Mouse (Mus musculus) intestine, embryonic 14.5 days (tissue): Measurements from ENCODE around the gene Pnp2. TPM values are rescaled to one million over a fixed set of nuclear protein-coding genes. Genes with fewer than 3 reads are reported as not detected.
"Not testable (repeated sequence)": the region's sequence is repeated elsewhere in the genome, so short reads cannot be mapped to it uniquely, and the experiment has no call there.

Source experiments
- ATAC-seq: fragments of 200-750 bp; cut with Nextera tagmentation; replicated peaks from 2 replicates; pipeline ENCODE4 v1.8.0; 2017; ENCODE audit warnings: low read depth, moderate number of reproducible peaks, moderate TSS enrichment, moderate library complexity; ENCODE audit not compliant: low FRiP score, low TSS enrichment
- DNase-seq: peaks from one replicate; pipeline ENCODE4 v3.0.0-alpha.2; 2018; ENCODE audit warnings: low spot score
- H3K27ac ChIP-seq: fragments of 300-500 bp; sonication (generic); 2 replicates; pipeline ENCODE4 v1.5.1; 2014; ENCODE audit warnings: low read depth, mild to moderate bottlenecking, control low read depth
- H3K27me3 ChIP-seq: fragments of 300-500 bp; sonication (generic); replicated peaks from 2 replicates; pipeline ENCODE4 v1.6.1; 2014; ENCODE audit warnings: low read length, control low read depth; ENCODE audit not compliant: control insufficient read depth, insufficient read depth
- H3K36me3 ChIP-seq: fragments of 300-500 bp; sonication (generic); 2 replicates; pipeline ENCODE4 v1.6.1; 2014; ENCODE audit warnings: low read length, control low read depth; ENCODE audit not compliant: control insufficient read depth, insufficient read depth
- H3K4me1 ChIP-seq: fragments of 300-500 bp; sonication (generic); replicated peaks from 2 replicates; pipeline ENCODE4 v1.6.1; 2014; ENCODE audit warnings: low read length, control low read depth, mixed read lengths; ENCODE audit not compliant: control insufficient read depth, insufficient read depth
- H3K4me2 ChIP-seq: fragments of 300-500 bp; sonication (generic); 2 replicates; pipeline ENCODE4 v1.6.1; 2014; ENCODE audit warnings: low read length
- H3K4me3 ChIP-seq: fragments of 300-500 bp; sonication (generic); 2 replicates; pipeline ENCODE4 v1.5.1; 2014; ENCODE audit warnings: low read depth, low read length, control low read depth, mixed read lengths
- H3K9ac ChIP-seq: fragments of 300-500 bp; sonication (generic); 2 replicates; pipeline ENCODE4 v1.6.1; 2014; ENCODE audit warnings: mild to moderate bottlenecking, low read length
- H3K9me3 ChIP-seq: fragments of 300-500 bp; sonication (generic); 2 replicates; pipeline ENCODE4 v1.6.1; 2016; ENCODE audit warnings: low read length, control low read depth; ENCODE audit not compliant: control insufficient read depth
- WGBS: fragments of 180-500 bp; shearing (Covaris S2); extraction: QIAGEN DNeasy Blood & Tissue Kit; methylation state at CpG from one replicate; pipeline ENCODE4 v1.1.7; 2014; 5-methylcytosine and 5-hydroxymethylcytosine counted together
- polyA plus RNA-seq: library from polyadenylated mRNA; unstranded; fragments of >200 nt; fragmentation: Nextera tagmentation; extraction: Ambion mirVana; gene quantifications from 2 replicates; pipeline ENCODE4 v1.2.1, GENCODE M21; 2014

The Pnp2 gene
- polyA plus RNA-seq, 1 experiment from 2014 or later, result 1.1 TPM

GRCm38 (mm10) chr14:50930377-50930753 is 25.4 kb upstream of the Pnp2 start:
- H3K4me1 ChIP-seq, result peaks cover 10% of the 10 kb centered on the region
- peak overlapping the region; percentile 82 for H3K27ac ChIP-seq
- peak overlapping the region; percentile 97 for H3K9ac ChIP-seq
- H3K9me3 ChIP-seq, result no peaks in the 10 kb centered on the region
- peak; percentile 78 for DNase-seq
- H3K4me2 ChIP-seq, result peak overlapping the region; percentile 74
- ATAC-seq, result peak; percentile 74
- peaks cover 37% of the 10 kb centered on the region for H3K36me3 ChIP-seq
- H3K27me3 ChIP-seq, result no peaks in the 10 kb centered on the region
- peak overlapping the region; percentile 87 for H3K4me3 ChIP-seq
- 0% methylated on average over 33 of the region's 38 CpGs for WGBS

- peaks cover 10% of the 10 kb centered on the region for H3K4me1 ChIP-seq
- peak within 1 kb of the TSS; percentile 87 for H3K4me3 ChIP-seq
- H3K36me3 ChIP-seq, result peaks cover 37% of the 10 kb centered on the region
- peak within 1 kb of the TSS; percentile 97 for H3K9ac ChIP-seq
- ATAC-seq (peak; percentile 99), DNase-seq (peak; percentile 99)
- no peaks in the 10 kb centered on the region for H3K9me3 ChIP-seq
- H3K27ac ChIP-seq, result peak within 1 kb of the TSS; percentile 90
- peak within 1 kb of the TSS; percentile 74 for H3K4me2 ChIP-seq
- under 1% methylated on average over 64 of the region's 68 CpGs for WGBS
- no peaks in the 10 kb centered on the region for H3K27me3 ChIP-seq
Measured at GRCm38 (mm10) chr14:50930754-50931492, 24.9 kb upstream of the Pnp2 start, which contains the start of the genes Pip4p1 and Pnp. Pip4p1 (minus strand) TSS chr14:50930856. Pnp (plus strand) TSS chr14:50931082.

DNA sequence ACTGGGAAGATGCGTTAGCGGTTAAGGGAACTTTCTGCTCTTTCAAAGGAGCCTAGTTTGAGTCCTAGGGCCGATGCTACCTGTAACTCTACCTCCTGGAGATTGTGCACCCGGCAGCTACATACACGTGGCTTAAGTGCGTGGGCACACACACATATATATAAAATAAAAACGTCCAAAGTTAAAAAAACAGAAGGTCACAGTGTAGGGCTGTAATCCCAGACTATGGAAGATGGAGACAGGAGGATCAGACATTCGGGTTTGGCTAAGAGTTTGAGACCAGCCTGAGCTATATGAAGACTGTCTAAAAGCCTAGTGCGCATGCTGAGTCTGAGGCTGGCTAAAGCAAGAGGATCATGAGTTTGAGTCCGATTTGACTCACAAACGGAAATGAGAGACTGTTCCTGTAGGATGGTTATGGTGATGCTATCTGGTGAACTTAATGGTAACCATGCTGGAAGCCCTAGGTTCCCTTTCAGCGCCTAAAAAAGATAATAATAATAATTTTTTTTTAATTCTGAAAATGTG is 24.2 kb upstream of the Pnp2 start:
- 12% methylated on average over 12 of the region's 12 CpGs for WGBS
- H3K9me3 ChIP-seq, result no peaks in the 10 kb centered on the region
- peak overlapping the region; percentile 64 for H3K4me2 ChIP-seq
- H3K4me1 ChIP-seq, result peaks cover 10% of the 10 kb centered on the region
- DNase-seq (no peak), ATAC-seq (no peak)
- peak overlapping the region; percentile 55 for H3K9ac ChIP-seq
- H3K27me3 ChIP-seq, result no peaks in the 10 kb centered on the region
- H3K4me3 ChIP-seq, result peak overlapping the region; percentile 87
- H3K36me3 ChIP-seq, result peaks cover 31% of the 10 kb centered on the region
- H3K27ac ChIP-seq, result peak overlapping the region; percentile 90

DNA sequence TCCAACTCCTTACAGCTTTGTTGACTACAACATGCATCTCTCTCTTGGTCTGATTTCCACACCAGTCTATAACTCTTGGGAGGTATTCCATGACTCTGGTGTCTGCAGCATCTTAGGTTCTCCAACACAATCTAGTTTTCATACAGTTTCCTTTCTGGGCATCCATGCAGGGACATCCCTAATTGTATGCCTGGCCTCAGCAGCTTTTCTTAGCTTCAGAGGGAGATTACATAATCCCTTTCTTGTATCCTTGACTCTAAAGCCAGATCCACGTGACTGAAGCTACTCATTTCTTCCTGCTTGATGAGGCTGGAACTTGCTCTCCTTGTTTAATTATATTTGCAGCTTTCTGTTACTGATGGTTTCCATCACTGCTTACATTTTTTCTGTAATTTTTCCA is 19.1 kb upstream of the Pnp2 start:
- Histone ChIP-seq H3K27me3 (no peaks in the 10 kb centered on the region), H3K4me1 (no peaks in the 10 kb centered on the region; the same call in 1 of the 2 replicates), H3K27ac (no peak overlapping the region), H3K4me2 (no peak overlapping the region), H3K36me3 (no peaks in the 10 kb centered on the region), H3K9me3 (no peaks in the 10 kb centered on the region), H3K9ac (no peak overlapping the region), H3K4me3 (no peak overlapping the region)
- ATAC-seq (no peak), DNase-seq (no peak)
- WGBS, result 62% methylated on average over 1 of the region's 1 CpGs

DNA sequence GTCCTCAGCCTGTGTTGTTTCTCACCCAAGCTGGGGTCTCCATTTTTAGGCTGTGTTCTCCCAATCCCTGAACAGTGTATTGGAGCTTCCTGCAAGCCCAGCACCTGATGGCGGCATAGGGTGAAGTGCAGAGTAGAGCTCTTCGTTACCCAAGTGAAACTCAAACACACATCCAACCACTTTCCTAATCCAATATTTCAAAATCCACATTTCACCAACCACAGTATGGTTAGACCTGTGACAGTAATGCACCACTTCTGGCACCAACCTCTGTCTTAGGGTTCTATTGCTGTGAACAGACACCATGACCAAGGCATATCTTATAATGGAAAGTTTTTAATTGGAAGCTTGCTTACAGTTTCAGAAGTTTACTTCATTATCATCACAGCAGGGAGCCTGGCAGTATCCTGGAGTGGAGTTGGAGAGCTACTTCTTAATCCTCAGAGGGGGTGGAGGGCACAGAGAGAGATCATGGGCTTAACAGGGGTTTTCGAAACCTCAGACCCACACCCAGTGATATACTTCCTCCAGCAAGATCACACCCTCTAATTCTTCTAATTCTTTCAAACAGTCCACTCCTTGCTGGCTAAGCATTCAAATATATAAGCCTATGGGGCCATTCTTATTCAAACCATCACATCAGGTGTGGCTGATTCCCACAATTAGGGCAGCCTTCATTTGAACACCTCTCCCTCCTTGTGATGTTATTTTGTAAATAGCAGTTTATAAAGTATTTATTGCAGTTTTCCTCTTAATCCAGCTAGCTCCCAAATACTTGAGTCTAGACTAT is 17.5 kb upstream of the Pnp2 start:
- no peak for ATAC-seq
- H3K9me3 ChIP-seq, result no peaks in the 10 kb centered on the region
- H3K27ac ChIP-seq, result no peak overlapping the region
- H3K27me3 ChIP-seq, result no peaks in the 10 kb centered on the region
- H3K4me1 ChIP-seq, result no peaks in the 10 kb centered on the region
- no peak overlapping the region for H3K4me3 ChIP-seq
- DNase-seq, result no peak
- H3K9ac ChIP-seq, result no peak overlapping the region
- H3K36me3 ChIP-seq, result no peaks in the 10 kb centered on the region
- H3K4me2 ChIP-seq, result no peak overlapping the region
- WGBS, result 93% methylated on average over 3 of the region's 3 CpGs

GRCm38 (mm10) chr14:50938940-50939339 is 16.9 kb upstream of the Pnp2 start:
- H3K4me3 ChIP-seq, result no peak overlapping the region
- H3K9me3 ChIP-seq, result no peaks in the 10 kb centered on the region
- H3K27ac ChIP-seq, result no peak overlapping the region
- 36% methylated on average over 2 of the region's 2 CpGs for WGBS
- DNase-seq (no peak), ATAC-seq (no peak)
- H3K9ac ChIP-seq, result no peak overlapping the region
- H3K36me3 ChIP-seq, result no peaks in the 10 kb centered on the region
- H3K4me2 ChIP-seq, result no peak overlapping the region
- no peaks in the 10 kb centered on the region; the same call in 1 of the 2 replicates for H3K4me1 ChIP-seq
- no peaks in the 10 kb centered on the region for H3K27me3 ChIP-seq

DNA sequence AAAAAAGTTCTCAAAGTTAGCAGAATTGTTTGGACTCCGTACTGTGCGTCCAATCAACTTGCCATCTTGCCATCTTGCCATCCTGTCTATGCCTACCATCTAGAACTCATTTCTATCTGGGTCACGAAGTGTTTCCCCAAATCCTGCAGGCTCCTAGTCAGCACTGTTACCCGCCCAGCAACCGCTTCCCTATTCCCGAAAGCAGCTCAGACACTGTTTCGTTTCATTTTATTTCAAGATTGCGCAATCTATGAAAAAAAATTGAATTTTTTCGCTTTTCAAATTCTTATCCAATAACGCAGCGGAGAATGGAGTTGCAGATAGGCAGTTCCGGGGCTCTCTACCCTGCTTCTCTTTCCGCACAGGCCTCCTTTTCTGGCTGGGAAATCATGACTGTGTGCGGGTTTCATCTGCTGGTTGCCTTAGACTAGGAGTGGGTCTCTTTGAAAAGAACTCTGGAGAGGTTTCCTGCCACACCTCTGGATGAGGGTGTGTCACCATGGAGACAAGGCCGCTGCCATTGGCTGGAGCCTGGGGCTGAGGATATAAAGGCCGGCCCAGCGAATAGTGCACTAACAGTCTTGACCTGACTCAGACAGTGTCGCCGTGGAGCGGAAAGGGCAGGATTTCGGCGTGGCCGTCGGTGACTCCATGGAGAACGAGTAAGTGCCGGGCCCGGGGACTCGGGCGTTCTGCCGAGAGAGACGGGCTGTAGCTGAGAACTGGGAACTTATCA is 11.7 kb upstream of the Pnp2 start, which contains the start of gene Gm49342:
Gene Gm49342 (plus strand): TSS at position 586 of the 736 bp plus-strand sequence.
- DNase-seq, result peak; percentile 98
- H3K27ac ChIP-seq, result peak within 1 kb of the TSS; percentile 78
- no peaks in the 10 kb centered on the region; the same call in 1 of the 2 replicates for H3K4me1 ChIP-seq
- 0 out of 2 replicates have a peak, but pooled peaks cover 4% of the 10 kb centered on the region for H3K36me3 ChIP-seq
- no peaks in the 10 kb centered on the region for H3K27me3 ChIP-seq
- H3K9ac ChIP-seq, result peak within 1 kb of the TSS; percentile 58
- peak; percentile 99 for ATAC-seq
- H3K4me2 ChIP-seq, result peak within 1 kb of the TSS; percentile 60
- 15% methylated on average over 31 of the region's 31 CpGs for WGBS
- H3K9me3 ChIP-seq, result no peaks in the 10 kb centered on the region
- peak within 1 kb of the TSS; percentile 56 for H3K4me3 ChIP-seq

GRCm38 (mm10) chr14:50944668-50945033 is 11.1 kb upstream of the Pnp2 start:
- not testable (repeated sequence) for H3K4me1 ChIP-seq, H3K9me3 ChIP-seq, H3K36me3 ChIP-seq, H3K27me3 ChIP-seq, DNase-seq
- peak; percentile 94 for ATAC-seq
- WGBS, result 0% methylated on average over 14 of the region's 15 CpGs
- Histone ChIP-seq H3K4me2 (peak overlapping the region; percentile 60), H3K27ac (peak overlapping the region; percentile 78), H3K9ac (peak overlapping the region; percentile 58), H3K4me3 (peak overlapping the region; percentile 56)
